Mouse (Mus musculus): ENCODE data around the gene Rnasel. TPM values are rescaled to one million over a fixed set of nuclear protein-coding genes. Genes with fewer than 3 reads are reported as not detected.

Rnasel gene
- polyA plus RNA-seq (2017; shearing (Covaris generic)) = 27.7 TPM

GRCm38 (mm10) chr1:153749211-153749801 is at the start of gene Rnasel:
Rnasel (plus strand) TSS chr1:153749426.

GRCm38 (mm10) chr1:153740145-153740544 is 9.1 kb upstream of the Rnasel start, which contains the start of gene Rgs16:
Rgs16 (plus strand) TSS chr1:153740349.

Other genes with a start within 250 kb of the Rnasel start
- gene Npl, start 199.4 kb upstream of the Rnasel start, polyA plus RNA-seq (2017; shearing (Covaris generic)) = not detected
- not detected for gene Rgs8, start 96.4 kb upstream of the Rnasel start, polyA plus RNA-seq (2017; shearing (Covaris generic))
- gene Rgs16, start 9.1 kb upstream of the Rnasel start, polyA plus RNA-seq (2017; shearing (Covaris generic)) = 28.5 TPM
- 0.12 TPM for gene Rgsl1, start 94.7 kb downstream of the Rnasel start, polyA plus RNA-seq (2017; shearing (Covaris generic))
- 0.12 TPM for gene Teddm1b, start 124.9 kb downstream of the Rnasel start, polyA plus RNA-seq (2017; shearing (Covaris generic))
- gene Teddm1a, start 142.3 kb downstream of the Rnasel start, polyA plus RNA-seq (2017; shearing (Covaris generic)) = not detected
- 29.5 TPM for gene Glul, start 150.5 kb downstream of the Rnasel start, polyA plus RNA-seq (2017; shearing (Covaris generic))
- gene Teddm2, start 150.8 kb downstream of the Rnasel start, polyA plus RNA-seq (2017; shearing (Covaris generic)) = 0.43 TPM